Mouse (Mus musculus) heart, postnatal 14 days (tissue): ENCODE measurements around the gene Zfp839. TPM values are rescaled to one million over a fixed set of nuclear protein-coding genes. Genes with fewer than 3 reads are reported as not detected.

Experiments used
- DNase-seq, 2 experiments: peaks; one replicate each; pipeline ENCODE4 v3.0.0; 2021 to 2022
- intact Hi-C: fragments of 180-260 bp; cut with DNase I; formaldehyde crosslinking; loops from one replicate; pipeline ENCODE4 v1.15.1; 2025
- long read RNA-seq, 2 experiments: library from polyadenylated mRNA; stranded (forward); transcript quantifications; one replicate each; pipeline ENCODE4 v2.0.0; 2021
- total RNA-seq, 2 experiments: library from RNA; stranded (reverse); gene quantifications; 2 replicates each; pipeline ENCODE4 v1.2.3; 2021

The Zfp839 gene
- 1 to 10 TPM; 7.9 to 8.0 TPM for total RNA-seq
- long read RNA-seq, experiment 1, partial matches to known transcripts: 1 of 9 reads
- long read RNA-seq, experiment 1, other reads (novel, unspliced or antisense): 4 of 9 reads
- long read RNA-seq, experiment 2, partial matches to known transcripts: 1 of 9 reads
- long read RNA-seq, experiment 2, other reads (novel, unspliced or antisense): 7 of 9 reads

- intact Hi-C loops: no loop called here
- peak; percentile 89 to 92 for DNase-seq
Observed at GRCm38 (mm10) chr12:110850010-110850928, at the start of gene Zfp839. Gene Zfp839, plus strand, starts transcription at chr12:110850253.

- intact Hi-C loops: no loop called here
- DNase-seq: no peak
Observed at GRCm38 (mm10) chr12:110801876-110802464, 48.1 kb upstream of the Zfp839 start.

- no peak for DNase-seq
- intact Hi-C loops: no loop called here
Observed at GRCm38 (mm10) chr12:110802674-110803297, 47.3 kb upstream of the Zfp839 start.

GRCm38 (mm10) chr12:110804261-110804660, 45.8 kb upstream of the Zfp839 start:
- peak; percentile 23 to 27 for DNase-seq

GRCm38 (mm10) chr12:110806301-110806970, 43.6 kb upstream of the Zfp839 start:
- peak; percentile 31 to 51 for DNase-seq
- intact Hi-C loops: loop anchor here (5.0 kb wide), 1 partner anchor 69 kb away; the partner anchor contains the start of gene Wdr20

More at GRCm38 (mm10) chr12:110804261-110804660, 45.8 kb upstream of the Zfp839 start:
- intact Hi-C loops: no loop called here

GRCm38 (mm10) chr12:110808430-110808829, 41.6 kb upstream of the Zfp839 start:
- no peak for DNase-seq
- intact Hi-C loops: loop anchor here (5.0 kb wide), 1 partner anchor 71 kb away; the partner anchor contains the start of gene Wdr20

- intact Hi-C loops: loop anchor here (5.0 kb wide), 1 partner anchor 72 kb away; the partner anchor contains the start of gene Wdr20
- no peak for DNase-seq
Observed at GRCm38 (mm10) chr12:110808848-110809247, 41.2 kb upstream of the Zfp839 start.

GRCm38 (mm10) chr12:110813132-110813531, 36.9 kb upstream of the Zfp839 start:
- intact Hi-C loops: no loop called here

GRCm38 (mm10) chr12:110813624-110814023, 36.4 kb upstream of the Zfp839 start:
- intact Hi-C loops: no loop called here
- DNase-seq: no peak

More at GRCm38 (mm10) chr12:110813132-110813531, 36.9 kb upstream of the Zfp839 start:
- DNase-seq: no peak

GRCm38 (mm10) chr12:110814924-110815323, 35.1 kb upstream of the Zfp839 start:
- DNase-seq: no peak
- intact Hi-C loops: no loop called here

- intact Hi-C loops: no loop called here
- no peak for DNase-seq
Observed at GRCm38 (mm10) chr12:110816833-110817232, 33.2 kb upstream of the Zfp839 start.

GRCm38 (mm10) chr12:110819367-110819766, 30.7 kb upstream of the Zfp839 start:
- no peak for DNase-seq
- intact Hi-C loops: no loop called here

- intact Hi-C loops: no loop called here
- DNase-seq: no peak
Observed at GRCm38 (mm10) chr12:110821787-110822186, 28.3 kb upstream of the Zfp839 start.

GRCm38 (mm10) chr12:110822366-110822765, 27.7 kb upstream of the Zfp839 start:
- intact Hi-C loops: no loop called here

GRCm38 (mm10) chr12:110828908-110829307, 21.1 kb upstream of the Zfp839 start:
- intact Hi-C loops: no loop called here
- DNase-seq: no peak

More at GRCm38 (mm10) chr12:110822366-110822765, 27.7 kb upstream of the Zfp839 start:
- DNase-seq: no peak

- intact Hi-C loops: no loop called here
- no peak for DNase-seq
Observed at GRCm38 (mm10) chr12:110830293-110831024, 19.6 kb upstream of the Zfp839 start.

GRCm38 (mm10) chr12:110835182-110835581, 14.9 kb upstream of the Zfp839 start:
- intact Hi-C loops: no loop called here

GRCm38 (mm10) chr12:110836729-110837128, 13.3 kb upstream of the Zfp839 start:
- intact Hi-C loops: no loop called here
- DNase-seq: no peak

More at GRCm38 (mm10) chr12:110835182-110835581, 14.9 kb upstream of the Zfp839 start:
- DNase-seq: no peak

GRCm38 (mm10) chr12:110837192-110837841, 12.7 kb upstream of the Zfp839 start:
- intact Hi-C loops: no loop called here

More at GRCm38 (mm10) chr12:110837192-110837841, 12.7 kb upstream of the Zfp839 start:
- DNase-seq: no peak
